In genomic region chr14:30350285-30350684, GRCm38 (mm10) we compare ENCODE assay signal across 14 mouse cellular contexts.
"Had no signal": no experiment of that assay in that cellular context is flagged by ENCODE, and none has a peak within 500 bp of the region (broad histone marks: within the 10 kb centered on the region; RNA-seq: fewer than 3 reads in every experiment).

No protein-coding gene starts in this region.

- ATAC-seq: liver, embryonic 12.5 days had no signal

- H3K9ac ChIP-seq: limb, embryonic 15.5 days; liver, embryonic 12.5 days; lung, embryonic 14.5 days; neural tube, embryonic 12.5 days had no signal

- H3K4me2 ChIP-seq: limb, embryonic 15.5 days; liver, embryonic 12.5 days; lung, embryonic 14.5 days; neural tube, embryonic 12.5 days had no signal

- H3K27ac ChIP-seq: kidney, postnatal 0 days; limb, embryonic 15.5 days; liver, embryonic 12.5 days; neural tube, embryonic 12.5 days had no signal

- H3K9me3 ChIP-seq: limb, embryonic 15.5 days; liver, embryonic 12.5 days; neural tube, embryonic 12.5 days had no signal

- H3K4me3 ChIP-seq: limb, embryonic 15.5 days; liver, embryonic 12.5 days; myocyte; neural tube, embryonic 12.5 days had no signal

- H3K36me3 ChIP-seq: limb, embryonic 15.5 days; liver, embryonic 12.5 days; neural tube, embryonic 12.5 days had no signal

- DNase-seq: kidney, adult 11 months; kidney, adult 9 months; kidney, postnatal 36 days; layer of hippocampus, adult 9-11 months; layer of hippocampus, postnatal 36 days; lung, embryonic 14.5 days; midbrain, embryonic 14.5 days; right cerebral cortex, postnatal 25 days; thymus, adult 2 months had no signal
